Mouse (Mus musculus): ENCODE results near the gene Batf2.

DNA sequence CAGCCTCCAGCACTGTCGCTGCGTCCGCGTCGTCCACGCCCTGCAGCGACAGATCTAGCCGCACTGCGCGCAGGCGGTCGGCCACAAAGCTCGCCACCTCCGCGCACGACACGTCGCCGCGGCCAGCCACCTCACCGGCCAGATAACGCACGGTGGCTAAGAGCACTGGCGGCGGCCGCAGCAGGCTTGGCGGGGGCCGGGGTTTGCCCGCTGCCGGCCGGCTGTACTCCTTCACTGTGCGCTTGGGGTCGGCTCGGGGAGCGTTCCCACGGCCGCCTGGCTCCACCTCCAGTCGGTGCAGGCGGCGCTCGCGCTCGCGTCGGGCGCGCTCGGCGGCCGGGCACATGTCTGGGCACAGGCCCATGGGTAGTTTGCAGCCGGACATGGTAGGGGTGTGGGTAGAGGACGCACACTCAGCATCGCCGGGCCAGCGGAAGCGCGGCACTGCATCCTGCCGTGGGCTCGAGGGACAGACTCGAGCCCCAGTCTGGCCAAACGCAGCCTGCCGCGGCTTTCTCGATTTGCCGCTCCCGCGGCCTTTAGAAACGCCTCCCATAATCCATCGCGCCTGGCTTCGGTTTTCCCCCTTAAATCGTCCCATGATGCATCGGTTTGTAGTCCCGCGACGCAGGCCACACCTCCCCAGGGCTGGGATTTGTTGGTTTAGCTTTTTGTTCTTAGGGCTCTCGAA, 22.7 kb upstream of the Batf2 start, which contains the start of gene Sac3d1:
- TF ChIP-seq CTCF (IDR thresholded peaks at IDR 0.05; ENCODE audit: low read depth), result peak; percentile 17
- peak; percentile 38; the same call in 1 of the 2 replicates for TF ChIP-seq EP300 (IDR thresholded peaks at IDR 0.05; ENCODE audit: low read depth)

Measured in liver, postnatal 0 days (tissue).